Mouse (Mus musculus) testis, adult 2 months (tissue): ENCODE measurements around the gene Gprc5d. TPM values are rescaled to one million over a fixed set of nuclear protein-coding genes. Genes with fewer than 3 reads are reported as not detected.

ENCODE experiments used
- H3K27ac ChIP-seq: fragments of 200-500 bp; 2 replicates; pipeline ENCODE4 v1.5.1; 2012; ENCODE audit warnings: low read depth, low read length; ENCODE audit not compliant: control insufficient read depth, insufficient read depth
- H3K27me3 ChIP-seq: fragments of 200-500 bp; 2 replicates; pipeline ENCODE4 v1.6.1; 2012; ENCODE audit warnings: mild to moderate bottlenecking, low read length, moderate library complexity; ENCODE audit not compliant: control insufficient read depth, insufficient read depth
- H3K36me3 ChIP-seq: fragments of 200-500 bp; 2 replicates; pipeline ENCODE4 v1.6.1; 2012; ENCODE audit warnings: mild to moderate bottlenecking, low read length; ENCODE audit not compliant: control insufficient read depth, insufficient read depth
- H3K4me1 ChIP-seq: fragments of 200-500 bp; 2 replicates; pipeline ENCODE4 v1.6.1; 2012; ENCODE audit warnings: low read length; ENCODE audit not compliant: control insufficient read depth, insufficient read depth
- H3K4me3 ChIP-seq: fragments of 200-500 bp; 2 replicates; pipeline ENCODE4 v1.5.1; 2012; ENCODE audit warnings: low read depth, mild to moderate bottlenecking, low read length, moderate library complexity, mixed read lengths; ENCODE audit not compliant: control insufficient read depth
- CTCF ChIP-seq: fragments of 200-500 bp; IDR thresholded peaks from 2 replicates; pipeline ENCODE4 v1.5.1; 2012; ENCODE audit warnings: low read depth, mild to moderate bottlenecking, inconsistent platforms, low read length, moderate library complexity; ENCODE audit not compliant: control insufficient read depth, insufficient read depth, insufficient replicate concordance
- POLR2A ChIP-seq: fragments of 200-500 bp; IDR thresholded peaks from 2 replicates; pipeline ENCODE4 v1.6.1; 2012; ENCODE audit warnings: low read depth, mild to moderate bottlenecking, inconsistent platforms, low read length, moderate library complexity; ENCODE audit not compliant: control insufficient read depth
- polyA plus RNA-seq: library from polyadenylated mRNA; depleted of rRNA; stranded (reverse); fragments of >200 nt; gene quantifications from 2 replicates; pipeline ENCODE4 v1.2.3, GENCODE M21; 2012; rRNA removed

Gene Gprc5d
- polyA plus RNA-seq, 1 experiment: 0.65 TPM

DNA sequence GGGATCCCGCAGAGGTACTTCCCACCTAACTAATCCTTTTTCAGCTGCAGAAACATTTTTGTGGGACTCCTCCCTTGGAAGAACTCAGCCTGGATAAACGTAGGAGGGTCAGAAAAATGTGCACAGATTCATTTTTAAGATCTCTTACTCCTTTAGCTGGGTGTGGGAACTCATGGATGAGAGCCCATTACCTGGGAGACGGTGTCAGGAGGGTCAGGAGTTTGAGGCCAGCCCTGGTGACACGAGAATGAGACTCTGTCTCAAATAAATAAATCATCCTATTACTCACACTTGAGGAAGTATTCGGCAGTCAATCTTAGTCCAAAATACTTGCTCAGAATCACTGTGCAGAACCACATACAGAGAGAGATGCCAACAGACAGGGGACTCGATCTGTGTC, 48.2 kb downstream of the Gprc5d start:
- H3K27me3 ChIP-seq: no peaks in the 10 kb centered on the region
- TF ChIP-seq POLR2A (no peak), CTCF (no peak)

DNA sequence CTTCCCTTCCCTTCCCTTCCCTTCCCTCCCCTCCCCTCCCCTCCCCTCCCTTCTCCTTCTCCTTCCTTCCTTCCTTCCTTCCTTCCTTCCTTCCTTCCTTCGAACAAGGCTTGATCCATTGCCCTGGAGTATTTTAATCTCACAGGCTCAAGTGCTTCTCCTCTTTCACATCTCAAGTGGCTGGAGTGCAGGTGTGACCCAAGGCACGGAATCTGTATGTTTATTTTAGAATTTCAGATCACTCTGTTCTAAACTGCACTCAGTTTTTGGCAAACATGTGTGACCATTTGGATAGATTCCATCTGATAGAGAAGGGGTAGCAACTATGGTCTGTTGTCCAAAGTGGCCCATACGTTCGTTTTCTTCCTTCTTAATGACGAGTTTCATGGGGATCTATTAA, 49.9 kb downstream of the Gprc5d start:
- no peaks in the 10 kb centered on the region for H3K27me3 ChIP-seq
- no peak for TF ChIP-seq CTCF
- no peak for TF ChIP-seq POLR2A
- no peaks in the 10 kb centered on the region; the same call in 1 of the 2 replicates for H3K4me1 ChIP-seq
- no peaks in the 10 kb centered on the region for H3K36me3 ChIP-seq
- no peak overlapping the region for H3K27ac ChIP-seq
- no peak overlapping the region for H3K4me3 ChIP-seq

More for the DNA sequence above, 48.2 kb downstream of the Gprc5d start:
- Histone ChIP-seq H3K27ac (no peak overlapping the region), H3K36me3 (no peaks in the 10 kb centered on the region), H3K4me1 (no peaks in the 10 kb centered on the region), H3K4me3 (no peak overlapping the region)

GRCm38 (mm10) chr6:135066795-135067445, 51.2 kb downstream of the Gprc5d start:
- no peaks in the 10 kb centered on the region; the same call in 1 of the 2 replicates for H3K4me1 ChIP-seq
- H3K4me3 ChIP-seq: no peak overlapping the region
- no peaks in the 10 kb centered on the region for H3K36me3 ChIP-seq
- no peak for TF ChIP-seq POLR2A
- no peak for TF ChIP-seq CTCF
- H3K27ac ChIP-seq: no peak overlapping the region
- no peaks in the 10 kb centered on the region for H3K27me3 ChIP-seq

GRCm38 (mm10) chr6:135065236-135065957, 52.7 kb downstream of the Gprc5d start, which contains the start of gene Gprc5a:
TSS of gene Gprc5a (plus strand) at chr6:135065651.
- no peaks in the 10 kb centered on the region for H3K36me3 ChIP-seq
- no peaks in the 10 kb centered on the region for H3K27me3 ChIP-seq
- no peaks in the 10 kb centered on the region; the same call in 1 of the 2 replicates for H3K4me1 ChIP-seq
- H3K27ac ChIP-seq: no peak within 1 kb of the TSS
- peak within 1 kb of the TSS; percentile 25 for H3K4me3 ChIP-seq
- TF ChIP-seq CTCF (no peak), POLR2A (no peak)

DNA sequence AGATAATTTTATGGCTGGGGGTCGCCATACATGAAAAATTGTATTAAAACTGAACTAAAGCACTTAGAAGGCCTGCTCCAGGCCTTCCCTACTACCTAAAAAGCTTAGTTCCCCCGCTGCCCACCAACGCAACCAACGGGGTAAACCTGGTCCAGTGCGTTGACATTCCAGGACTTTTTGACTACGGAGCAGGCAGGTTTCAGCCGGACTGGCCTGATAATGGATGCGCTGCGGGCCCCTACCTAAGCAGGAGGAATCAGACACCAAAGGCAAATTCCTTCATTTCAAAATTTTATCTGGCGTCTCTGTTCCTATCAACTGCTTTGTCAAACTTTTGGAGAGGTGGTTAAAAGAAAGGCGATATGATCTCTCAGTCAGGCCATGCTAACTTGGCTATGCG, 53.5 kb downstream of the Gprc5d start:
- no peak overlapping the region for H3K27ac ChIP-seq
- H3K36me3 ChIP-seq: no peaks in the 10 kb centered on the region
- no peak overlapping the region for H3K4me3 ChIP-seq
- no peaks in the 10 kb centered on the region; the same call in 1 of the 2 replicates for H3K4me1 ChIP-seq
- TF ChIP-seq POLR2A (no peak), CTCF (no peak)
- no peaks in the 10 kb centered on the region for H3K27me3 ChIP-seq

DNA sequence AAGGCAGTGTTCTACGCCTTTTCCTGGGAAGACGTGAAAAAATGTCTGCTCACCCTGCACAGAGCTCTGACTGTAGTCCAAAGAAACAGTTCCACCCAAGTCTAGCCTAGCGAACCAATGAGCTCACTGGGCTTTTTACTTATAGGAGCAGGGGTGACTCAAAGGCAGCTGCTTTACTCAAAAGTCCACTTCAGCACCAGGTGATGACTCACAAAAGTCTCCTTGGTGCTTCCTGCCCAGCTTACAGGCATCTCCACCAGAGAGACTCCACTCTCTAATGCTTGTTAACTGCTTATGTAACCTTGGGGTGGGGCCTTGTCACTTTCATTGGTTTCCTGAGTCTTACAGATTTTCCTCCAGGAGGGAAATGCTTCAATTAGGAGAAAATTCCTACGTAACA, 57.4 kb downstream of the Gprc5d start:
- TF ChIP-seq CTCF (no peak), POLR2A (no peak)
- no peak overlapping the region for H3K27ac ChIP-seq
- no peaks in the 10 kb centered on the region for H3K36me3 ChIP-seq
- H3K4me1 ChIP-seq: no peaks in the 10 kb centered on the region; the same call in 1 of the 2 replicates
- H3K27me3 ChIP-seq: no peaks in the 10 kb centered on the region
- H3K4me3 ChIP-seq: no peak overlapping the region

Other genes starting within 250 kb of the Gprc5d start
- gene Gpr19, start 219.7 kb downstream of the Gprc5d start, polyA plus RNA-seq: 46.0 and 51.8 TPM in 2 replicates
- gene Cdkn1b, start 197.9 kb downstream of the Gprc5d start, polyA plus RNA-seq: 3.0 and 3.6 TPM in 2 replicates
- 0.48 and 0.75 TPM in 2 replicates for gene Apold1, start 136.6 kb downstream of the Gprc5d start, polyA plus RNA-seq
- 18.8 and 20.3 TPM in 2 replicates for gene Ddx47, start 106.7 kb downstream of the Gprc5d start, polyA plus RNA-seq
- gene Gprc5a, start 52.6 kb downstream of the Gprc5d start, polyA plus RNA-seq: 0.06 and 0.46 TPM in 2 replicates
- gene Fam234b, start 79.7 kb upstream of the Gprc5d start, polyA plus RNA-seq: 18.3 and 20.9 TPM in 2 replicates
- gene Hebp1, start 79.7 kb upstream of the Gprc5d start, polyA plus RNA-seq: 4.7 and 4.9 TPM in 2 replicates
- 4,178 and 4,188 TPM in 2 replicates for gene Gsg1, start 136.1 kb upstream of the Gprc5d start, polyA plus RNA-seq
- 232 and 235 TPM in 2 replicates for gene Pbp2, start 192.1 kb upstream of the Gprc5d start, polyA plus RNA-seq
- 3.2 and 3.7 TPM in 2 replicates for gene Emp1, start 244.3 kb upstream of the Gprc5d start, polyA plus RNA-seq